Mouse (Mus musculus) cerebellum, adult 9-10 months (tissue): ENCODE results near the gene Gm42791.
A peak's percentile ranks its signal among the peaks of the same experiment; 100 is the strongest.

ENCODE experiments used
- DNase-seq: peaks from one replicate; pipeline ENCODE4 v3.0.0; 2022

Gene Gm42791

GRCm38 (mm10) chr5:148994706-148995414, at the start of gene Gm42791:
Gm42791 (minus strand) TSS chr5:148995147.
- peak; percentile 96 for DNase-seq

GRCm38 (mm10) chr5:149044067-149044466, 49.1 kb upstream of the Gm42791 start:
- DNase-seq: no peak

- no peak for DNase-seq
Observed at GRCm38 (mm10) chr5:149043240-149043639, 48.3 kb upstream of the Gm42791 start.

GRCm38 (mm10) chr5:149039825-149040224, 44.9 kb upstream of the Gm42791 start:
- no peak for DNase-seq

GRCm38 (mm10) chr5:149037729-149038128, 42.8 kb upstream of the Gm42791 start:
- DNase-seq: no peak

GRCm38 (mm10) chr5:149036920-149037319, 42.0 kb upstream of the Gm42791 start:
- no peak for DNase-seq

- no peak for DNase-seq
Observed at GRCm38 (mm10) chr5:149032438-149032837, 37.5 kb upstream of the Gm42791 start.

GRCm38 (mm10) chr5:149031199-149031750, 36.3 kb upstream of the Gm42791 start:
- DNase-seq: no peak

GRCm38 (mm10) chr5:149030103-149030502, 35.2 kb upstream of the Gm42791 start:
- no peak for DNase-seq

- DNase-seq: no peak
Observed at GRCm38 (mm10) chr5:149028394-149028793, 33.4 kb upstream of the Gm42791 start.

GRCm38 (mm10) chr5:149027389-149027788, 32.4 kb upstream of the Gm42791 start:
- DNase-seq: no peak

GRCm38 (mm10) chr5:149021120-149021519, 26.2 kb upstream of the Gm42791 start:
- no peak for DNase-seq

GRCm38 (mm10) chr5:149020681-149021062, 25.7 kb upstream of the Gm42791 start:
- DNase-seq: no peak

- DNase-seq: no peak
Observed at GRCm38 (mm10) chr5:149020059-149020680, 25.2 kb upstream of the Gm42791 start.

GRCm38 (mm10) chr5:149017666-149018415, 22.9 kb upstream of the Gm42791 start:
- no peak for DNase-seq

GRCm38 (mm10) chr5:149017181-149017580, 22.2 kb upstream of the Gm42791 start:
- DNase-seq: no peak

GRCm38 (mm10) chr5:149016261-149016660, 21.3 kb upstream of the Gm42791 start:
- no peak for DNase-seq

GRCm38 (mm10) chr5:149015335-149016201, 20.6 kb upstream of the Gm42791 start:
- no peak for DNase-seq

GRCm38 (mm10) chr5:149014600-149015268, 19.8 kb upstream of the Gm42791 start:
- no peak for DNase-seq

- DNase-seq: no peak
Observed at GRCm38 (mm10) chr5:149013817-149014508, 19.0 kb upstream of the Gm42791 start.

GRCm38 (mm10) chr5:149009111-149009510, 14.2 kb upstream of the Gm42791 start:
- DNase-seq: no peak
